Mouse (Mus musculus): ENCODE results near the gene Thsd4.

- no peak for TF ChIP-seq POLR2A (IDR thresholded peaks at IDR 0.05; ENCODE audit: control insufficient read depth, extremely low read depth, insufficient read depth, low read length, poor library complexity)
- TF ChIP-seq CTCF (IDR thresholded peaks at IDR 0.05; ENCODE audit: borderline replicate concordance, control insufficient read depth, extremely low read depth, insufficient read depth, low read length, poor library complexity), result no peak
Measured at GRCm38 (mm10) chr9:60518216-60518615, 3.6 kb downstream of the Thsd4 start.
